Mouse (Mus musculus): Measurements from ENCODE around the gene Traf7.

Traf7 gene

GRCm38 (mm10) chr17:24545247-24545646, 17.5 kb upstream of the Traf7 start:
- no peak for DNase-seq

- no peak for DNase-seq
These were observed 16.9 kb upstream of the Traf7 start for GRCm38 (mm10) chr17:24544613-24545012.

- peak in 1 of 2 experiments; percentile 74 for DNase-seq
These were observed 12.6 kb upstream of the Traf7 start for GRCm38 (mm10) chr17:24540375-24540774.

- DNase-seq: peak in 1 of 2 experiments; percentile 82
These were observed 11.2 kb upstream of the Traf7 start for GRCm38 (mm10) chr17:24538950-24539349.

- DNase-seq: no peak
These were observed 9.8 kb upstream of the Traf7 start for GRCm38 (mm10) chr17:24537536-24537935.

GRCm38 (mm10) chr17:24535300-24535699, 7.6 kb upstream of the Traf7 start:
- DNase-seq: no peak

- no peak for DNase-seq
These were observed 6.5 kb upstream of the Traf7 start, which contains the start of gene Rab26 for GRCm38 (mm10) chr17:24534160-24534718. Rab26 (minus strand) TSS chr17:24534210.

GRCm38 (mm10) chr17:24533099-24533992, 5.6 kb upstream of the Traf7 start:
- peak; percentile 93 to 95 for DNase-seq

GRCm38 (mm10) chr17:24532045-24532444, 4.3 kb upstream of the Traf7 start:
- DNase-seq: peak in 1 of 2 experiments; percentile 13

- no peak for DNase-seq
These were observed 3.3 kb upstream of the Traf7 start for GRCm38 (mm10) chr17:24531064-24531463.

GRCm38 (mm10) chr17:24530361-24531050, 2.8 kb upstream of the Traf7 start:
- no peak for DNase-seq

- DNase-seq: no peak
These were observed 2.1 kb upstream of the Traf7 start for GRCm38 (mm10) chr17:24529883-24530282.

GRCm38 (mm10) chr17:24529007-24529451, 1.3 kb upstream of the Traf7 start:
- peak; percentile 67 to 69 for DNase-seq

- DNase-seq: no peak
These were observed 801 bp upstream of the Traf7 start for GRCm38 (mm10) chr17:24528560-24528918.

- no peak for DNase-seq
These were observed 423 bp downstream of the Traf7 start for GRCm38 (mm10) chr17:24527315-24527714.

GRCm38 (mm10) chr17:24524734-24525133, 3.0 kb downstream of the Traf7 start:
- DNase-seq: no peak

- DNase-seq: no peak
These were observed 7.3 kb downstream of the Traf7 start for GRCm38 (mm10) chr17:24520450-24520849.

- peak; percentile 37 to 62 for DNase-seq
These were observed 13.2 kb downstream of the Traf7 start for GRCm38 (mm10) chr17:24514270-24515257.

- DNase-seq: peak; percentile 62 to 73
These were observed 14.1 kb downstream of the Traf7 start for GRCm38 (mm10) chr17:24513609-24514008.

- no peak for DNase-seq
These were observed 19.8 kb downstream of the Traf7 start for GRCm38 (mm10) chr17:24507806-24508460.

GRCm38 (mm10) chr17:24507129-24507664, 20.5 kb downstream of the Traf7 start:
- DNase-seq: peak; percentile 17 to 69

All from kidney, postnatal 25 days (tissue).